Mouse (Mus musculus) T-helper 1 cell (primary cell): ENCODE data around the gene Il12rb1.

ENCODE experiments used
- in situ Hi-C: fragments of 300-600 bp; cut with MboI, MseI; formaldehyde crosslinking; loops from one replicate; pipeline ENCODE4 v1.15.1; 2025; ENCODE audit warnings: high pct_unique_total_duplicates

Il12rb1 gene

DNA sequence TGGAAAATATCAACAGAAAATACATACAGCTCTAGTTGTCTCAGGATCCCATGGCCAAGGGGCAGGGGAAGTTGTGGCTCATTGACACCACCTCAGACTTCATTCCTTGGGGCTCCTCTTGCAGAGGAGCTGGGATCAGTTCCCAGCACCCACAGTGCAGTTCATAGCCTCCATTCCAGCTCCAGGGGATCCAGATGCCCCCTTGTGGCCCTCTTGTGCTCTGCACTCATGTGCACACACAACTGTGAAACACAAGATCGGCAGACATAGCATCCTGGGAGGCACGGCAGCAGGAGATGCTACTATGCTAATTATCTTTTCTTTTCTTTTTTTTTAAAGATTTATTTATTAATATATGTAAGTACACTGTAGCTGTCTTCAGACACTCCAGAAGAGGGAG is 18.8 kb downstream of the Il12rb1 start:
- in situ Hi-C loops, result no loop called here

DNA sequence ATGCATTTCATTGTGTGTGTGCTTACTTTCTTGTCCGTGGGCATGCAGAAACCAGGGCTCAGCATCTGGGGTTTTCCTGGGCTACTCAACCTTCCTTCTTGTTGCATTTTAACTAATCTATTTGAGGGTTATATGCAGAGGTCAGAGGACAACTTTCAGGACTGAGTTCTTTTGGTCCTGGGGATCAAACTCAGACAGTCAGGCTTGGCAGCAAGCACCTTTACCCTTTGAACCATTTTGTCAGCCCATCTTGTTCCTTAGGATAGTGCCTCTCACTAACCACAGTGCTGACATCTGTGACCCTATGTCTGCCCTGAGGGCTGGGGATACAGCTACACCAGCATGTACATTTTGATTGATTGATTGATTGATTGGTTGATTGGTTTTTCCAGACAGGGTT is 19.5 kb downstream of the Il12rb1 start:
- in situ Hi-C loops, result no loop called here

DNA sequence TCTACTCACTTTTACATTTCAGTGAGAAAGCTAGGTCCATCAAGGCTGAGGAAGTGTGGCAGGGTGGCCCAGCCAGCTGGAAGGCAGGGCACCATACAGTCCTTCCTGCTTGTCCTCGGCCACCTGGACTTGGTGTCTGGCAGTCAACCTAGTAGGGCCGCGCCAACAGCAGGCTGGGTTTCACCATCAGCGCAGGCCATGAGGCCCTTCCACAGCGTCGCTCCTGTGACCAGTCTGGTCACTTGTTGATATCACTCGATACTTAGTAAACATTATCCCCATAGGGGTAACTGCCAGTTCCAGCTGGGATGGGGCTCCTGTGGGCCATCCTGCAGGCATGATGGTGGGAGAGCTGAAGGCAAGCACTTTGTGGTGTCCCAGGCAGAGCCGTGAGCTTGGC is 23.3 kb downstream of the Il12rb1 start:
- in situ Hi-C loops, result no loop called here

DNA sequence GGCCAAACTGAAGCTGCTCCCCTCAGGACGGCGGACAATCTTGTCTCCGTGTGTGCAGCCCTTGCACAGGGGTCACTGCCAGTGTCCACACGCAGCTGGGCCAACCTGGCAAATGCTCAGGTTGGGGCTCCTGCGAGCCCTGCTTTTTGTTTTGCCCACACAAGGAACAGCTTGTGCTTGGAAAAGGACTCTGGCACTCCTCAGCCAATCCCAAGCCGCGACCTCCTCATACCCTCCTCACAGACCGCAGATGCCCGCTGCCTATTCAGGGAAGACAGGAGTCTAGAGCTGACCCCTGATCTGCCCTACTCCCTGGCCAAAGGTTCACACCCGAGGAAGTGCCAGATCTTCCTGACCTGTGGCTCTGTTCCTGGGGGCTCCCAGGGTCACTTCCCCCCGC is 24.1 kb downstream of the Il12rb1 start:
- in situ Hi-C loops, result no loop called here

DNA sequence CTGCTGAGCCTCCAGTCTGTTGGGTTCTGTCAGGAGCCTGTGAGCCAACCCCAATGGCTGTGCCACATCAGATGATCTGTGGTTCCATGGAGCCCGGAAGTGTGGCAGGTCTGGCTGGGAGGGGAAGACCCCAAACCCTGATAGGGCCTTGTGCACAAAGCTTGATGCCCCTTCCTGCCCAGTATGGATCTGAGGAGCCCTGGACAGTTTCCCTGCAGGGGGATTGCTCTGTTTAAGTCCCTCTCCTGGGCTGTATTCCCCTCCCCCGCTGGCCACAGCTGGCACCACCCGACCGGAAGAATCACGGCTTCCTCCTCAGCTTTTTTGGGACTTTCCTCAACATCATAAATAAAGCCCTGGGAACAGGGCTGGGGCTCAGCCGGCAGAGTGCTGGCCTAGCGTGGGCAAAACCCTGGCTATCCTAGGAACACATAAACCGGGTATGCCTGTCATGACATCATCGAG is 24.8 kb downstream of the Il12rb1 start:
- in situ Hi-C loops, result no loop called here

DNA sequence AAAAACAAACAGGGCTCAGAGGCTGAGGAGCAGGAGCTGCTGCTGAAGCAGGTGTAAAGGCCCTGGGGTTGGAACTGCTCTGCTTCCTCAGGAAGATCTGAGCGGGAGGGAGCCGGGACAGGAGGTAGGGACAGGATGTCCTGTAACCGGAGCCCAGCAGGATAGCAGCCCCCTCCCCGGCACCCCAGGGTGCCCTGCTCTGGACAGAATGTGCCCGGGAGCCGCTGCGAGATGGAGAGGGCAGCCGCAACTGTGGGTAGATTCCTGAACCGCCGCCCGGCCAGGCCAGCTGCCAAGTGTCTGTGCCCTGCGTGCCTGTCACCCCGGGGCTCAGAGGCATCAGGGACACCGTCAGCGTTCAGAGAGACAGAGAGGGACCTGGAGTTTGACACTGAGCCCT is 25.3 kb downstream of the Il12rb1 start:
- in situ Hi-C loops, result no loop called here

DNA sequence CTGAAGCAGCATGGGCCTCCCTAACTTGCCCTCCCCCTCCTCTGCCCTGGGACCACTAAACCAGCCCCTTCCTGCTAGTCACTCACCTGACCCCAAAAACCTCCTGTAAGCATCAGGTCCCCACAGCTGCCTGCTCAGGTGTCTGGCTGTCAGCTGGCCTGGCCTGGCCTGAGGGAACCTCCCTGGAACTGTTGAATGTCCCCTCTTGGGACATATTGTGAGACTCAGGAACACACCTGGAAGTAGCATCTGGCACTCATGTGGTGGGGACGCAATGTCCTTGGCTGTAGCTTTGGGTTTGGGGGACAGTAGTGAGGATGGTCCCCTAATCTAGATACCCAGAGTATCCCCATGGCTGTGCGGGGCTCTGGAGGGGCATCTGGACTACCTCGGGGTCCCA is 25.8 kb downstream of the Il12rb1 start:
- in situ Hi-C loops, result no loop called here

DNA sequence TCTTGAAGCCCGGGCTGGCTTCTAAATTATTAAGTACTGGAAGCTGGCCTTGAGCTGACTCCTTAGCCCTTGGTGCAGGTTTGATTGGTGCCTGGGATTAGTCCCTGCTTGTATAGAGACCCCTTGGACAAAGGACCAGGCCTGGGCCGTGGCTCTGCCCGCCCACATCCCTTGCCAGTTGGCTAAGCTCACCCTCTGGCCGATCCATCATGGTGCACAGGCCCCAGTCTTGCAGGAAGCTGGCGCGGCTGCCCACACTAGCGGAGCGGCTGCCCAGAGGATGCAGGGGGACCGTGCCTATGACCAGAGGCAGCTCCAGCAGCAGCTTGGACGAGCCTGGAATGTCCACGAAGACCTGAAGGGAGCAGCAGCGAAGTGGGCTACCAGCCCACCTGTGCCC is 28.4 kb downstream of the Il12rb1 start:
- in situ Hi-C loops, result no loop called here

DNA sequence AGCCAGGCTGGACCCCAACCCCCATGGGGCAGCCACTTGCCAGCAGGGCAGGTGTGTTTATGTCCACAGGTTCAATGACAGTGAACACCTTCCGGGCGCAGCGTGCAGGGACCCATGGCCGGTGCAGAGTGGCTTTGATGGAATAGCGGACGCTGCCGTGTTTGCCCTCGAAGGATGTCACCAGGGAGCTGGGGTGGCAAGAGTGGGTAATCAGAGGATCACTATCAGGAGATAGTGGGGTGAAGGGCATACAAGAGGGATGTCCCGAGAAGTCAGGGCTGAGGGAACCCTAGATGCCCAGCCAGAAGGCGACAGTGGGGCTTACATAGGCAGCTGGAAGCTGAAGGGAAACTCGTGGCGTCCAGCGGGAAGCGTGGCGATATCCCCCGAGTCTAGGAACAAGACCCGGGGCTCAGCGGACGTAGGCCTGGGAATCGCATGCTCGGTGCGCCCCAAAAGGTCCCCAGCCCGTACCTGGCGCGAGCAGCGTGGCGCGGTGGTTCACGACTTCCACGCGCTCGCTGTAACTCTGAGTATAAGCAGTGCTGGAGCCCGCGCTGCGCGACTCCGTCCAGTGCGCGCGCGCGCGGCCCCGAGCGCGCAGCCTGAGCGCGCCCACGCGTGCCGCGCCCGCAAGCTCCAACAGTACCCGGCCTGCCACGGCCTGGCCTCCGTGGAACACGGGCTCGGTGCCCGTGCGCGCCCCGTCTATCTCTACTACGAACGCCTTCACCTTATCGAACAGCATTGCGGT is 30.6 kb downstream of the Il12rb1 start:
- in situ Hi-C loops, result no loop called here

DNA sequence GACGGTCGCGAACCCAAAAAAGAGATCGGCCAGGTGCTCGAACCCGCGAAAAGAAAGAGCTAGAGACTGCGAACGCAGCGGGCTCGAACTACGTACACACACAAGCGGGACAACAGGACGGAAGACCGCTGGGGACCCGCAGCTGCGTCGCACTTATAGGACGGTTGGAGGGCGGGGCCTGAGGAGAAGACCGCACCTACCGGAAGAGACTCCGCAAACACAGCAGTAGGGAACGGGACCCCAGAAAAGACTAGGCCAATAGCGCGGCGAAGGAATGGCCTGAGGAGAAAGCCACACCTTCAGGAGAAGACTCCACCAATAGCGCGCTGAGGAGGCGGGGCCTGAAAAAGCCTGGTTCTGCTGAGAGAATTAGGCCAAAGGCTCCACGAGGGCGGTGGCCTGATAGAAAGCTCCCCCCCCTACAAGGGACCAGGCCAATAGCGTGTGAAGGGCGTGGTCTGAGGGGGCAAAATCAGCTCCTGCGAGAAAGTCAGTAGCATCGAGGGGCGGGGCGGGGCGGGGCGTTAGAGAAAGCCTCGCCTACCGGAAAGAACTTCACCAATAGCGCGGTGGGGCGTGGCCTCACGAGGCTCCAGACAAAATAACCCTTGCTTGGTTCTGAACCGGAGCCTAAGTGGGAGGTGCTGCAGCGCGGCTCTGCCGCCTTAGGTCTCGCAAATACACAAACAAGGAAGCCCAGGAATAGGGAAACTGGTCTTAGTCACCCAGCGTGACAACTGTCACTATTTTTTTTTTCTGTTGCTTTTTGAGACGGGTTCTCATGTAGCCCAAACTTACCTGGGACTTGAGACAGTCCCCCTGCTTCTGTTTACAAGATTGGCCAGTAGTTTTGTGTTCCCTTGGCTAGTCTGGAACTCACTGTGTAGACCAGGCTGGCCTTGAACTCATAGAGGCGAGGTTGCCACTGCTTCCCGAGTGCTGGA is 31.4 kb downstream of the Il12rb1 start, which contains the start of gene Arrdc2:
Gene Arrdc2 (minus strand): TSS at position 313 of the 944 bp plus-strand sequence.
- in situ Hi-C loops, result no loop called here

DNA sequence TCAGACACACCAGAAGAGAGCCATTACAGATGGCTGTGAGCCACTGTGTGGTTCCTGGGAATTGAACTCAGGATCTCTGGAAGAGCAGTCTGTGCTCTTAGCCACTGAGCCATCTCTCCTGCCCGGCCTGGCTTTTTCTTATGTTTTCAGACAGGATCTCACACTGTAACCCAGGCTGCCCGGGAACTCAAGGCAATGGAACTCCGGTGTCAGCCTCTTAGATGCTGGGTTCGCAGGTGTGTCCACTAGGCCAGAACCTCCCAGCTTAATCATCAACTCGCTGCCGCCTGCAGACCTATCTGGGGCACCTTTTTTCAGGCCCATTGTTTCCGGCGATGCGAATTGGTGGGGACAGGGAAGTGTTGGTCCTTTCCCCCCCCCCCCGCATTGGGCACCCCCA is 32.3 kb downstream of the Il12rb1 start:
- in situ Hi-C loops, result no loop called here

DNA sequence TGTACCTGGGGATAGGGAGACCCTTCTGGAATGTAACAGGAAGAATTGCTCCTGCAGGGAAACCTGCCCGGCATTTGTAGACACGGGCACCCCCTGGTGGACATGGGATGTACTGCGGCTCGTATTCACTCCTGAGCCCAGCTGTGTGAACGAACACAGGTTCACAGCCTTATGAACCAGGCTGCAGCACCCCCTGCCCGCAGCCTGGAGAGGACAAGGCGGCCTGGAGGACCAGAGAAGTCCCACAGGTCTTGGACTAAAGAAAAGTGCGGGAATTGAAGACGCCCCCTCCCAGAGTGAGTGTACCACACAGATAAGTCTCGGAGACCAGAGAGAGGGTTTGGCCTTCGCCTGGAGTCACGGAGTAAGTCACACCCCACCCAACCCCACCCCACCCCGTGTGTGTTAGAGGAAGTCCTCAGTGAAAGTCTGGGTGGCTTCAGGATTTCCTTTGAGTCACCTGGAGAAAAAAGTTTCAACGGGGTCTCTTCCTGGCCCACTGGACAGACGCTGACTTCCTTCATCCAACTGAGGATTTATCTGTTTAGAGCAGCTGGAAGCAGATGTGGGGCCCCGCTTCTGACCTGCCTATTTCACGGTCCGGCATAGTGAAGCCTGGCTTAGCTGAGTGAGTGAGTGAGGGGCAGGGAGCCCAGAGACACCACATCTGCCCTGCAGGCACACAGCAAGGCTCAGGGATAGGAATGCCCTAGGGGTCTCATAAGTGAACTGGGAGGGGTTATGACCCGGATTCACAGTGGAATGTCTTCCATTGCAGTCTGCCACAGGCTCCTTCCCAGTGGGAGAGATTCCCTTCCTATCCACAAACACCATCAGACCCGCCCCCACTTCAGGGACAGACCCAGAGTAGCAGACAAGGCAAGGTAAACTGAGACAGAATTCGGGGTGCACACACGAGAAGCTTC is 33.2 kb downstream of the Il12rb1 start:
- in situ Hi-C loops, result no loop called here

DNA sequence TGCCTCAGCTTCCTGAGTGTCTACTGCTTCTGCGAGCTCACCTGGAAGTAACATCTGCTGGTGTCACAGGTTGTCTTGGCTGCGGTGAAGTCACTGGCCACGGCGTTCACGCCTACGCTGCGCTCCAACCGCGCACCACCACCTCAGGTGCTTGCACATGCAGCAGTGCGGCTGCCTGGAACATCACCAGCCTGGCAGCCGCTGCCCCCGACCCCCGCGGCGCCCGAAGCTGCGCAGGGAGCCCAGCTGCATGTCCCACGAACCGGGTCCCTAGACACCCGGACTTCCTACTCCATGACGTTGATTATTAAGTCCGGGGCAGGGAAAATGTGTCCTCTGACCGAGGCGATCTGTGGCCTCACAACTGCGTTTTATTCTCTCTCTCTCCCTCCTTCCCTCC is 34.2 kb downstream of the Il12rb1 start:
- in situ Hi-C loops, result no loop called here

DNA sequence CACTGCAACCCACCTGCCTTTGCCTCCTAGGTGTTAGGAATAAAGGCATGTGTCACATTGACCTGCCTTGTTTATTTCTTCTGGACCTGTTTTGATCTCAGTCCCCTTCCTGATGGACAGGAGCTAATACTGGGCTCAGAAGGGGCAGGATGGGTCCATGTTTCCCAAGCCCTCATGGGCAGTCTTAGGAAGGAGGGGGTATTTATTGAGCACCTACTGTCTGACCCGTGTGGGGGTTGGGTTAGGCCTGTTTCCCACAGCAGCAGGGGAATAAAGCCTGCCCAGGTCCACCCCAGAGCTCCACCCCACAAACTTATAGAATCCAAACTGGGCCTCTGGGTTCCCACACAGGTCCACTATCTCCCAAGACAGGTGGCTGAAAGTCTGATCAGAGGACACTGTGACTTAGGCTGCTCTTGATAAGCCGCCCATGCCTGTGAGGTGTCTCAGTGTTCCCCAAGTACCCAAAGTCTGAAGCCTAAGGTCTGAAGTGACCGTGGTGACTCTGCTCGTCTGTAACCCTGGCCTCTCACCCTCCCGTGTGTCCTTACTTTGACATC is 35.0 kb downstream of the Il12rb1 start:
- in situ Hi-C loops, result no loop called here

DNA sequence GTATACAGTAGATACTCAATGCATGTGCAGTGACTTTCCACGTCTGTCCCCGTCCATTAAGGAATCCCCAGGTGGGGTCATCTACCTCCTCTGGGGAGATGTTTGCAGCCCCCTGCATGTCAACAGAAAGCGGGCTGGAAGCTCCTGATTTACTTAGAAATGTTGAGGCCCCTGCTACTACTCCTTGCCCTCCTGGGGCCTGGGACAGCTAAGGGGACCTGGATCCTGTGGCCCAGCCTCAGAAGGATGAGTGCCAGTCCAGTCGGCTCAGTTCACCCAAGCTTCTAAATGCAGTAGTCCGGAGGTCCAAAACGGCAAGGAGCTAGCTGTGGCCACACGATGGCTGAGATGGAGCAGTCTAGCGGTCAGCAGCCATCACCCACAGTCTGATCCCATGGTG is 35.7 kb downstream of the Il12rb1 start:
- in situ Hi-C loops, result no loop called here

DNA sequence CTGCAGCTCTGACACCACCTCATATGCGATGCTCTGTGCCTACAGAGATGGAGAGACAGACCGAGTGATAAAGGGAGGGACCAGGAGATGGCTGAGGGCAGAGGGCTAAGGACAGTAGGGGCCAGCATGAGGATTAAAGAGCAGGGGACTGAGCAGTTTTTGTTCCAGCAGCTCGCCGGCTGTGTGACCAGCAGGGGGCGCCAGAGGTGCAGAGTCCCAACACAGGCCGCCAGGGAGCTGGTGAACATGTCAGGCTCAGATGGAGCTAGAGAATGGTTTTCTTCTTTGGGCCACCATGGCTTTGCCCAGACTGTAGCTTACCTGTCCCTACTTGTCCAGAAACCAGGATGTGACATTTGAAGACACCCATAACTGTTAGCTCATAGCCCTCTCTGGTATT is 36.3 kb downstream of the Il12rb1 start:
- in situ Hi-C loops, result no loop called here

DNA sequence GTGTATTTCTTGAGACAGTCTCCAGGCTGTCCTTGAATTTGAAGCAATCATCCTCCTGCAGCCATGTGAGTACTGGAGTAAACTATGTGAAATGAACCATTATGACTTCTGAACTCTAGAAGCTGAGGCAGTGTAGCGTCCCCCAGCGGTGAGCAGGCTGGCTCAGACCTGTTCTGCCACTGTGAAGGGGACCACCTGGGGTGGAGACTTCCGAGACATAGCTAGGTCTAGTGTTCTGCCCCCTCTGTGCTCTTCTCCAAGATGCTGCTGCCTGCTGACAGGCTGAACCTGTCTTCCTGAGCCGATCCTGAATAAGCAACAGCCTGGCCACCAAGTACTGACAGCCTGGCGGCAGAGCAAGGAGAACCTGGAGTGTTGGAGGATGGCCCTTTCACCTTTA is 36.9 kb downstream of the Il12rb1 start:
- in situ Hi-C loops, result no loop called here

DNA sequence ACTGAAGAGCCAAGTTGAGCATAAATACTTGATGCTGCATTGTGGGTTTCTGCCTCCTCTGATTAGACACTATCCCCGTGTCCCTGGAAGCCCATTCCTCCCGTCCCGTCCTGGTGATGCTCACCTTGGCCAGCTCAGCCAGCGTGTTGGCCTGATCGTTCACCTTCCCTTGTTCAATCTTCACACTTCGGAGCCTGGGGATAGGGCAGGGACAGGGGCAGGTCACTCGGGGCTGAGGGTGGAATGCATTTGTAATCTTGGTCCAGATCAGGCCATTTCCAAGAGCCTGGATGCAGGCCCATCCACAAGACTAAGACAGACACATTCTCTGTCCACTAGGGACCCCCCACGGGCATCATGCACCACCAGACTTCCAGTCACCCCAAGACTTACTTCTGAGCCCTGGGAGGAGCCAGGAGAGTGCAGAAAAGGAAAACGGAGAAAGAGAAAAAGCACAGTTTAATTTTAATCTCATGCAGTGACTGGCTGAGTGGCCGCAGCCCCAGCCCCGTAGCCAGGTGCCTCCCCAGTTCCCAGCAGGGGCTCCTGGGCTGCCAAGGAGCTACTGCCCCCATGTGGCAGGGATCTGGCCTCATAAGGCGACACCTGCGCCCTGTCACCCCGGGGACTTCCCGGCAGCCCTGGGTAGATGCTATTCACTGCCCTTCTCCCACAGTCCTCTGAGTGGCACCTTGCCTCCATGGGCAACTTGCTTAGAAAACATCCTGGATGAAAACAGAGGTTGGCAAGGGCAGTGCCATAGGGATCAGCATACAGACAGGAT is 38.3 kb downstream of the Il12rb1 start:
- in situ Hi-C loops, result no loop called here

DNA sequence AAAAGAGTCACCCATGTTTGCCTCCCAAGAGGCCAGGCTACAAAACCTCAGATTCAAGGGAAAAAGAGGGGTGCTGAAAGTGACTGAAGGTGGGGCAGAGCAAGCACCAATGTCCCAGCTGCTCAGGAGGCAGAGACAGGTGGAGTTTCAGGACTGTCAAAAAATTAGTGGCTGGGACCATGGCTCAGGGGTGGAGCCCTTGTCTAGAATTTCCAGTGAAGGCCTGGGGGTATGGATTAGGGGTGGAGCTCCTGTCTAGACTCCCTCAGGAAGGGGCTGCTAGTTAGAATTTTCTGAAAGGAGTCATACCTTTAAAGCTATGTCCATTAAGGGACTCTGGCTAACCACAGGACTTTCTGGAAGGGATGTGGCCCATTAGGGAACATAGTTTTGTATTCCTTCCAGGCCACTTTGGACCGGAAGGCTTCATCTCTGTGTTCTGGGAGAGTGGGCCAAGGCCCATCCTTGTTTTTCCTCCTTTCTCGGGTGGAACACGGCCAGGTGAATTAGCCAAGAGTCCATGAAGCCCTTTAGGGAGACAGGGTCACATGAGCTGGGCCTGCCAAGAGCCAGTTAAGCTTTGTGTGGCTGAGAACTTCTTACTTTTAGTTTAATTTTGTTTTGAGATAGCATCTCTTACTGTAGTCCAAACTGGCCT is 41.2 kb downstream of the Il12rb1 start:
- in situ Hi-C loops, result no loop called here
